ENCODE assay signal across 8 mouse cellular contexts in genomic region chr11:117848271-117848984, GRCm38 (mm10). TPM values are rescaled to one million over a fixed set of nuclear protein-coding genes. Genes with fewer than 3 reads are reported as not detected.
DNase-seq lines count a peak whose midpoint lies in the region; ATAC-seq and TF ChIP-seq lines count a peak whose summit lies in the region.

No protein-coding gene starts in this region.

- H3K9me3 ChIP-seq in embryonic facial prominence, embryonic 14.5 days (ENCODE audit: control insufficient read depth, low read length), result no peaks in the 10 kb centered on the region
- H3K9me3 ChIP-seq in hindbrain, postnatal 0 days (ENCODE audit: low read length), result no peaks in the 10 kb centered on the region

- H3K36me3 ChIP-seq in embryonic facial prominence, embryonic 14.5 days (ENCODE audit: control insufficient read depth, insufficient read depth, low read length), result peaks cover 17% of the 10 kb centered on the region
- H3K36me3 ChIP-seq in hindbrain, postnatal 0 days (ENCODE audit: insufficient read depth, low read length), result no peaks in the 10 kb centered on the region

- intact Hi-C loops in gastrocnemius, adult 2 months (cut with DNase I), result no loop called here

- 4% methylated on average over 17 of the region's 19 CpGs for WGBS in embryonic facial prominence, embryonic 14.5 days
- 7% methylated on average over 19 of the region's 19 CpGs for WGBS in hindbrain, postnatal 0 days

- ATAC-seq in CD4-positive, CD25-positive, alpha-beta regulatory T cell, adult 4 months, result peak; percentile 77
- peak; percentile 86 for ATAC-seq in embryonic facial prominence, embryonic 14.5 days (ENCODE audit: low read depth)
- ATAC-seq in hindbrain, postnatal 0 days, result peak; percentile 87

- H3K27ac ChIP-seq in gastrocnemius, adult 2 months, result peak overlapping the region; percentile 94
- peak overlapping the region; percentile 96 for H3K27ac ChIP-seq in embryonic facial prominence, embryonic 14.5 days (replicated peaks; ENCODE audit: low read depth, low read length)
- H3K27ac ChIP-seq in hindbrain, postnatal 0 days, result peak overlapping the region; percentile 98

- H3K27me3 ChIP-seq in embryonic facial prominence, embryonic 14.5 days (replicated peaks; ENCODE audit: control insufficient read depth, insufficient read depth, low read length), result no peaks in the 10 kb centered on the region
- H3K27me3 ChIP-seq in hindbrain, postnatal 0 days (ENCODE audit: insufficient read depth, low read length), result no peaks in the 10 kb centered on the region

- no peak for DNase-seq in gastrocnemius, adult 2 months
- no peak for DNase-seq in gastrocnemius, adult 18-20 months (ENCODE audit: low spot score)
- no peak for DNase-seq in embryonic facial prominence, embryonic 14.5 days (ENCODE audit: low spot score)
- no peak for DNase-seq in hindbrain, postnatal 0 days (ENCODE audit: low spot score)
- DNase-seq in lung, postnatal 10 days, result peak; percentile 57
- peak; percentile 41 to 47 for DNase-seq in spleen, postnatal 14 days (ENCODE audit: low spot score in 2 of 2)
- no peak for DNase-seq in c-Kit-positive CD71-positive TER-119-positive erythroid progenitor cells, embryonic 14.5 days (ENCODE audit: low spot score)

- peak overlapping the region; percentile 77 for H3K9ac ChIP-seq in embryonic facial prominence, embryonic 14.5 days (ENCODE audit: low read depth, low read length)
- peak overlapping the region; percentile 84 for H3K9ac ChIP-seq in hindbrain, postnatal 0 days (replicated peaks; ENCODE audit: low read length)

- H3K4me2 ChIP-seq in embryonic facial prominence, embryonic 14.5 days (ENCODE audit: low read depth, low read length), result peak overlapping the region; percentile 89
- H3K4me2 ChIP-seq in hindbrain, postnatal 0 days (ENCODE audit: low read depth, low read length), result peak overlapping the region; percentile 90

- peaks cover 17% of the 10 kb centered on the region for H3K4me1 ChIP-seq in embryonic facial prominence, embryonic 14.5 days (ENCODE audit: control insufficient read depth, insufficient read depth, low read length)
- peaks cover 17% of the 10 kb centered on the region; the same call in 1 of the 2 replicates for H3K4me1 ChIP-seq in hindbrain, postnatal 0 days (ENCODE audit: insufficient read depth, low read length)

- TF ChIP-seq CTCF in gastrocnemius, adult 2 months (IDR thresholded peaks at IDR 0.05), result no peak
- no peak for TF ChIP-seq CTCF in hindbrain, postnatal 0 days (IDR thresholded peaks at IDR 0.05; ENCODE audit: low read depth)

- peak overlapping the region; percentile 82 for H3K4me3 ChIP-seq in gastrocnemius, adult 2 months
- H3K4me3 ChIP-seq in embryonic facial prominence, embryonic 14.5 days (ENCODE audit: low read depth, low read length), result peak overlapping the region; percentile 58
- H3K4me3 ChIP-seq in hindbrain, postnatal 0 days (ENCODE audit: low read length), result peak overlapping the region; percentile 60

RNA-seq across cellular contexts. Expression of gene Birc5, which starts 0.6 kb away (rescaled TPM):
- total RNA-seq in gastrocnemius, adult 2 months (2021), result not detected
- not detected for total RNA-seq in gastrocnemius, adult 18-20 months (2021)
- polyA plus RNA-seq in CD4-positive, CD25-positive, alpha-beta regulatory T cell, adult 4 months (2017; shearing (Covaris generic)), result 10 to 100 TPM; 16.9 to 31.5 TPM
- 229 and 265 TPM in 2 replicates for polyA plus RNA-seq in embryonic facial prominence, embryonic 14.5 days (2014; fragmentation: Nextera tagmentation; extraction: Ambion mirVana)
- 5.6 and 14.6 TPM in 2 replicates for total RNA-seq in hindbrain, postnatal 0 days (2014; rRNA removed)
- 45.3 and 50.4 TPM in 2 replicates for polyA plus RNA-seq in hindbrain, postnatal 0 days (2015; fragmentation: Nextera tagmentation; extraction: Ambion mirVana)

RNA-seq across cellular contexts. Expression of gene Tmem235, which starts 12.1 kb away (rescaled TPM):
- not detected for total RNA-seq in gastrocnemius, adult 2 months (2021)
- not detected for total RNA-seq in gastrocnemius, adult 18-20 months (2021)
- not detected for polyA plus RNA-seq in CD4-positive, CD25-positive, alpha-beta regulatory T cell, adult 4 months (2017; shearing (Covaris generic))
- not detected in 2 replicates for polyA plus RNA-seq in embryonic facial prominence, embryonic 14.5 days (2014; fragmentation: Nextera tagmentation; extraction: Ambion mirVana)
- total RNA-seq in hindbrain, postnatal 0 days (2014; rRNA removed), result 0.31 and 0.58 TPM in 2 replicates
- polyA plus RNA-seq in hindbrain, postnatal 0 days (2015; fragmentation: Nextera tagmentation; extraction: Ambion mirVana), result 0.09 TPM in 1 of 2 replicates, not detected in the other

RNA-seq across cellular contexts. Expression of gene Tk1, which starts 22.5 kb away (rescaled TPM):
- 1 to 10 TPM; 2.5 to 2.8 TPM for total RNA-seq in gastrocnemius, adult 2 months (2021)
- total RNA-seq in gastrocnemius, adult 18-20 months (2021), result 1 to 10 TPM; 3.0 to 4.7 TPM
- 10 to 100 TPM; 31.4 to 55.1 TPM for polyA plus RNA-seq in CD4-positive, CD25-positive, alpha-beta regulatory T cell, adult 4 months (2017; shearing (Covaris generic))
- 108 and 119 TPM in 2 replicates for polyA plus RNA-seq in embryonic facial prominence, embryonic 14.5 days (2014; fragmentation: Nextera tagmentation; extraction: Ambion mirVana)
- 26.1 and 31.5 TPM in 2 replicates for total RNA-seq in hindbrain, postnatal 0 days (2014; rRNA removed)
- 21.2 and 25.0 TPM in 2 replicates for polyA plus RNA-seq in hindbrain, postnatal 0 days (2015; fragmentation: Nextera tagmentation; extraction: Ambion mirVana)

RNA-seq across cellular contexts. Expression of gene Afmid, which starts 22.7 kb away (rescaled TPM):
- 1 to 10 TPM; 3.1 to 3.3 TPM for total RNA-seq in gastrocnemius, adult 2 months (2021)
- 1 to 10 TPM; 2.8 to 4.5 TPM for total RNA-seq in gastrocnemius, adult 18-20 months (2021)
- 10 to 100 TPM; 24.8 to 42.0 TPM for polyA plus RNA-seq in CD4-positive, CD25-positive, alpha-beta regulatory T cell, adult 4 months (2017; shearing (Covaris generic))
- 4.5 and 5.5 TPM in 2 replicates for polyA plus RNA-seq in embryonic facial prominence, embryonic 14.5 days (2014; fragmentation: Nextera tagmentation; extraction: Ambion mirVana)
- 4.8 and 7.5 TPM in 2 replicates for total RNA-seq in hindbrain, postnatal 0 days (2014; rRNA removed)
- polyA plus RNA-seq in hindbrain, postnatal 0 days (2015; fragmentation: Nextera tagmentation; extraction: Ambion mirVana), result 7.9 and 9.0 TPM in 2 replicates

RNA-seq across cellular contexts. Expression of gene Tha1, which starts 24.9 kb away (rescaled TPM):
- 1 to 10 TPM; 3.8 to 5.2 TPM for total RNA-seq in gastrocnemius, adult 2 months (2021)
- total RNA-seq in gastrocnemius, adult 18-20 months (2021), result 1 to 10 TPM; 3.6 to 4.3 TPM
- 1 to 10 TPM; 8.5 to 10.0 TPM for polyA plus RNA-seq in CD4-positive, CD25-positive, alpha-beta regulatory T cell, adult 4 months (2017; shearing (Covaris generic))
- 3.7 and 4.2 TPM in 2 replicates for polyA plus RNA-seq in embryonic facial prominence, embryonic 14.5 days (2014; fragmentation: Nextera tagmentation; extraction: Ambion mirVana)
- total RNA-seq in hindbrain, postnatal 0 days (2014; rRNA removed), result 1.9 and 4.7 TPM in 2 replicates
- 2.0 and 3.4 TPM in 2 replicates for polyA plus RNA-seq in hindbrain, postnatal 0 days (2015; fragmentation: Nextera tagmentation; extraction: Ambion mirVana)

Comparison
In these comparisons a context has a peak if more than half of its experiments do, and no peak if none do; other contexts are left out.
1. DNase-seq: peak in lung, postnatal 10 days (single experiment) and spleen, postnatal 14 days (2 of 2); none in gastrocnemius, adult 2 months (single experiment), gastrocnemius, adult 18-20 months (single experiment), embryonic facial prominence, embryonic 14.5 days (single experiment), hindbrain, postnatal 0 days (single experiment) and c-Kit-positive CD71-positive TER-119-positive erythroid progenitor cells, embryonic 14.5 days (single experiment).
2. Peak in every context shown above with its lines, with median percentiles within 50 percentile points of each other: H3K27ac ChIP-seq, H3K4me3 ChIP-seq and ATAC-seq.